Mouse (Mus musculus) ES-Bruce4 (cell line): ENCODE measurements around the gene Surf4.

ENCODE experiments used
- CTCF ChIP-seq: IDR thresholded peaks from one replicate; pipeline ENCODE4 v1.8.1; 2011; ENCODE audit warnings: low read depth, low read length
- POLR2A ChIP-seq: IDR thresholded peaks from one replicate; pipeline ENCODE4 v1.8.1; 2011; ENCODE audit warnings: low read length; ENCODE audit not compliant: insufficient read depth

GRCm38 (mm10) chr2:26910124-26910993 is 23.4 kb downstream of the Surf4 start, which contains the start of the genes Med22 and Rpl7a:
- TF ChIP-seq CTCF = no peak
- TF ChIP-seq POLR2A = peak; percentile 48
